Mouse (Mus musculus) midbrain, embryonic 15.5 days (tissue): ENCODE results near the gene Rnf169. TPM values are rescaled to one million over a fixed set of nuclear protein-coding genes. Genes with fewer than 3 reads are reported as not detected.

Experiments used
- ATAC-seq: fragments of 200-750 bp; cut with Nextera tagmentation; replicated peaks from 2 replicates; pipeline ENCODE4 v1.8.0; 2017; ENCODE audit warnings: moderate TSS enrichment
- H3K27ac ChIP-seq: fragments of 300-500 bp; sonication (generic); 2 replicates; pipeline ENCODE4 v1.5.1; 2015; ENCODE audit warnings: mild to moderate bottlenecking, inconsistent platforms
- H3K27me3 ChIP-seq: fragments of 300-500 bp; sonication (generic); replicated peaks from 2 replicates; pipeline ENCODE4 v1.6.1; 2015; ENCODE audit warnings: inconsistent platforms
- H3K36me3 ChIP-seq: fragments of 300-500 bp; sonication (generic); replicated peaks from 2 replicates; pipeline ENCODE4 v1.6.1; 2015; ENCODE audit warnings: inconsistent platforms
- H3K4me1 ChIP-seq: fragments of 300-500 bp; sonication (generic); 2 replicates; pipeline ENCODE4 v1.6.1; 2015; ENCODE audit warnings: inconsistent platforms
- H3K4me2 ChIP-seq: fragments of 300-500 bp; sonication (generic); 2 replicates; pipeline ENCODE4 v1.6.1; 2015; ENCODE audit warnings: inconsistent platforms, mild to moderate bottlenecking, moderate library complexity
- H3K4me3 ChIP-seq: fragments of 300-500 bp; sonication (generic); 2 replicates; pipeline ENCODE4 v1.5.1; 2015; ENCODE audit warnings: mild to moderate bottlenecking, inconsistent platforms
- H3K9ac ChIP-seq: fragments of 300-500 bp; sonication (generic); 2 replicates; pipeline ENCODE4 v1.6.1; 2015; ENCODE audit warnings: mild to moderate bottlenecking, inconsistent platforms
- H3K9me3 ChIP-seq: fragments of 300-500 bp; sonication (generic); 2 replicates; pipeline ENCODE4 v1.6.1; 2016; ENCODE audit warnings: inconsistent platforms
- WGBS: fragments of 180-500 bp; shearing (Covaris S2); methylation state at CpG from one replicate; pipeline ENCODE4 v1.1.7; 2015; ENCODE audit warnings: mixed read lengths; 5-methylcytosine and 5-hydroxymethylcytosine counted together
- polyA plus RNA-seq: library from polyadenylated mRNA; unstranded; fragments of >200 nt; fragmentation: Nextera tagmentation; extraction: Ambion mirVana; gene quantifications from 2 replicates; pipeline ENCODE4 v1.2.1, GENCODE M21; 2015

The Rnf169 gene
- 5.7 and 6.2 TPM in 2 replicates for polyA plus RNA-seq

DNA sequence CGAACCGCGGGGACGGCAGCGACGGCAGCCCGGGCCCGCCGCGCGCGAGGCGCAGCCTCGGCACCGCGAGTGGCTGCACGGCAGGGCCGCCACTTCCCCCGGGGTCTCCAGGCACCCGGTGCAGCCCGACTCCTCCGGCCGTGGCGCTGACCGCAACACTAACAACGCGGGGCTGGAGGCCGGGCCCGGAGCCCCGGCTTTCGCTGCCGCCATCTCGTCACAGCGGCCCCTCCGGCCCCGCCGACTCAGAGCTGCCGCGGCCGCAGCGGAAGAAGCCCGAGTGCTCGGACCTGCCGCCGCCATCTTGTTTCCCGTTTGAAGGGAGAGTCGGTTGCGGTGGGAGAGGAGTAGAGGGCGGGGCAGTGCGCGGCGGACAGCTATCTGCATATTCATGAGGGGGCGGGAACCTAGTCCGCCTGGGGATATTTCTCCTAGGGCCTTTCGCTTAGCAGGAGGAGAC lies at the start of gene Rnf169:
Gene Rnf169 (minus strand): TSS at position 317 of the 460 bp plus-strand sequence.
- ATAC-seq: peak; percentile 96
- peaks cover 25% of the 10 kb centered on the region for H3K4me1 ChIP-seq
- under 1% methylated on average over 47 of the region's 55 CpGs for WGBS

DNA sequence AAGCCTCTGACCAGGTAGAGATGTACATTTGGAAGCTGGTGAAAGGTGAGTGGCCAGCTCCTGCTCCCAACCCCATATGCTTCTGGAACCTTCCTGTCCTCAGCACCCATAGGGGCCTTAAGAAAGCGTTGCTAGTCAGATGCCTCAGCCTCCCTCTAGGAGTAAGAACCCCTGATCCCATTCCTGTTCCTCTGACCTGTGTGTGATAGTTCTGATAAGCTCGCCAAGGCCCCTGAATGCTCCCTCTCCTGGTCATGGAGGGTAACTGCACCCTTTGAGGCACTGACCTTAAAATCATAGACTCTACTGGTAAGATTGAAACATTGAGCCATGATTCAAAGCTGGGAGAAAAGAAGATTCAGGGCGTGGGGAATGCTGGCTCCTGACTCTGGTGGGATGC lies 49.1 kb upstream of the Rnf169 start:
- Histone ChIP-seq H3K36me3 (no peaks in the 10 kb centered on the region), H3K27me3 (no peaks in the 10 kb centered on the region), H3K4me1 (no peaks in the 10 kb centered on the region), H3K9ac (no peak overlapping the region), H3K4me3 (no peak overlapping the region), H3K9me3 (no peaks in the 10 kb centered on the region), H3K27ac (no peak overlapping the region), H3K4me2 (no peak overlapping the region)
- 37% methylated on average over 3 of the region's 3 CpGs for WGBS
- ATAC-seq: no peak

More for the DNA sequence above, at the start of gene Rnf169:
- Histone ChIP-seq H3K4me3 (peak within 1 kb of the TSS; percentile 92), H3K27me3 (no peaks in the 10 kb centered on the region), H3K36me3 (no peaks in the 10 kb centered on the region), H3K9me3 (no peaks in the 10 kb centered on the region), H3K27ac (peak within 1 kb of the TSS; percentile 96), H3K9ac (peak within 1 kb of the TSS; percentile 77), H3K4me2 (peak within 1 kb of the TSS; percentile 88)

DNA sequence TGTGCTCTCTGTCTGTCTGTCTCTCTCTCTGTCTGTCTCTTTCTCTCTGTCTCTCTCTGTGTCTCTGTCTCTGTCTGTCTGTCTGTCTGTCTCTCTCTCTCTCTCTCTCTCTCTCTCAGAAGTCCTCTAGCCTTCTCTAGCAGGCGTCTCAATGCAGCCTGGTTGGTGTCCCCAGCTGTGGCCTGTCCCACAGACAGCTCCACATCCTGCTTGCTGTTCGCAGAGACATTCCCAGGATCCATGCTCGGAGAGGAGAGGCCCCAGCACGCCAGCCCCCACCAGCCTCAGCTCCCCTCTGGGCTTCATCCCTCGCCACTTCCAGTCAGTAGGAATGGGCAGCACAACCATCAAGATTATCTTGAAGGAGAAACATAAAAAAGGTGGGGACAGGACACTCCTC lies 47.1 kb upstream of the Rnf169 start:
- H3K36me3 ChIP-seq: no peaks in the 10 kb centered on the region
- H3K4me2 ChIP-seq: no peak overlapping the region
- H3K9me3 ChIP-seq: no peaks in the 10 kb centered on the region
- no peak overlapping the region for H3K4me3 ChIP-seq
- H3K27me3 ChIP-seq: no peaks in the 10 kb centered on the region
- ATAC-seq: no peak
- no peak overlapping the region for H3K9ac ChIP-seq
- H3K4me1 ChIP-seq: no peaks in the 10 kb centered on the region
- H3K27ac ChIP-seq: no peak overlapping the region
- WGBS: 73% methylated on average over 5 of the region's 5 CpGs

DNA sequence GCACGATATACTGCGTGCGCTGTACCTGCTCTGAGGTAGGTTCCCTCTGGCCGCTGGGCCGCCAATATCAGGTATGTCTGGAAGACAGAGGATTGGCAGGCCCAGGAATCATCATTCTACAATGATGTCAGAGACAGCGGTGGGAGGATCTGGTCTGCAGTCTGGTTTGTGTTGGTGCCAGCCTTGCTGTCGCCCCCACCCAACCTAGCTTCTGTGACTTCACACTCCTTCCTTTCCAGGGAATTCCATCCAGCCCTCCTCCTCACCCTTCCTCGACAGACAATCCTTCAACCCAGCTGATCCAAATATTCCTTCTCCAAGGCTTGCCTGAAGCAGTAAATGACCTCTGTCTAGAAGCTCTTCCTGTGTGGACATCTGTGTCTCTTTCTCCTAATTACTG lies 36.8 kb upstream of the Rnf169 start:
- no peak overlapping the region for H3K4me3 ChIP-seq
- no peak overlapping the region for H3K9ac ChIP-seq
- no peak for ATAC-seq
- H3K27me3 ChIP-seq: no peaks in the 10 kb centered on the region
- WGBS: 94% methylated on average over 8 of the region's 8 CpGs
- no peaks in the 10 kb centered on the region for H3K9me3 ChIP-seq
- H3K4me1 ChIP-seq: no peaks in the 10 kb centered on the region
- no peak overlapping the region for H3K27ac ChIP-seq
- no peak overlapping the region for H3K4me2 ChIP-seq
- no peaks in the 10 kb centered on the region for H3K36me3 ChIP-seq

DNA sequence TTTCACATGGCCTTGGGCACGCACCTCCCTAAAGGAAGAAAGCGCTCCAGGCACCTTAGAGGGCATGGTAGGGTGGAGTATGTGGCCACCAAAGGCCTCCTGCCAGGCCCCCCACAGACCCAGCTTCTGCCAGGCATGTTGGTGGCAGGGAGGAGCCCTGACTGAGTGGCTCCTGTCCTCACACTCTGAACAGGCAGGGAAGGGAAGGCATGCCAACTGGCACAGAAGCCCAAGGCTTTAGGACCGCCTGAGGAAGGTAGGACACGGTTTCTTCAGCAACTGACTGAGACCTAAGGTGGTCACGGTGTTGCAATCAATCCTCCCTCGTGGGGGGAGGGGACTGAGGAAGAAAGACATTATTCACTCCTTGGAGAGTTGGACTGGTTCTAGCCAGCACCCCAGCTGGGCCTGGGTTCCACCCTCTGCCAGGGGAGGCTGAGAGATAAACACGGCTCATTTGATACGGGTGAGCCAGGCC lies 33.9 kb upstream of the Rnf169 start:
- H3K4me2 ChIP-seq: no peak overlapping the region
- no peak for ATAC-seq

DNA sequence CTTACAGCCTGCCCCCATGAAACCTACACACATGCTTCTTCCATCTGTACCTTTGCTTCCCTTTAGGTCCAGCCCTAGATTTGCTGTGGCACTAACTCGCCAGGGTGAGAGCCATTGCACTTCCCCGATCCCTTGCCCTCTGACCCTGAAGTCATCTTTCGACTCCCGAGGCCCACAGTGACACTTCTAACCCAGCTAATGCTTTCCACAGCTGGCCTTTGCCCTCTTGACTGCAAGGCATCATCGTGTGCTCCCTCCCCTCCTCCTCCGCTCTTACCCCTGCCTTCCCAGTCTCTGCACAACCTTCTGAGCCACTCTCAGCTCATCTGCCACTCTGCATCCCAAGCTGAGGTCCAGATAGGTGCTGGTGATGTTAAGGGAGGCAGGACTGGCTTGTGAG lies 32.3 kb upstream of the Rnf169 start:
- Histone ChIP-seq H3K36me3 (no peaks in the 10 kb centered on the region), H3K4me2 (no peak overlapping the region), H3K4me1 (no peaks in the 10 kb centered on the region), H3K4me3 (no peak overlapping the region), H3K27ac (no peak overlapping the region), H3K9me3 (no peaks in the 10 kb centered on the region), H3K27me3 (peaks cover 22% of the 10 kb centered on the region), H3K9ac (no peak overlapping the region)
- ATAC-seq: no peak
- 61% methylated on average over 6 of the region's 6 CpGs for WGBS

More for the DNA sequence above, 33.9 kb upstream of the Rnf169 start:
- no peaks in the 10 kb centered on the region for H3K36me3 ChIP-seq
- H3K9ac ChIP-seq: no peak overlapping the region
- H3K27ac ChIP-seq: no peak overlapping the region
- no peaks in the 10 kb centered on the region for H3K4me1 ChIP-seq
- no peak overlapping the region for H3K4me3 ChIP-seq
- H3K9me3 ChIP-seq: no peaks in the 10 kb centered on the region
- WGBS: 74% methylated on average over 8 of the region's 8 CpGs
- peaks cover 7% of the 10 kb centered on the region for H3K27me3 ChIP-seq

DNA sequence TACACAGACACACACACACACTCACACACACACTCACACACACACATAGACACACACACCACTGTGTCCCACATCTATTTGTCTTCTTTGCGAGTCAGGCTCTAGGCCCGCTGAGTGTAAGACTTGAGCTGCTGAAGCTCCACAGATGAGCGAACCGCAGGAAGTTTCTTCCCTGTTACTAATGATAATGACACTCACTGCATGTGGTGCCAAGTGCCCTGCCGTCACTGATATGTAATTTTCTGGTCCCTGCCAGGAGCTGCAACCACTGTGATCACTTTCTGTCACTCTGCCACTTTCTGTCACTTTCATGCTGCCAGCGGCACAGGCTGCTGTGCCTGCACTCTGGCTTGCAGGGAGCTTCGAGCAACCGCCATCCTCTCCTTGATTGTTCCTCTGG lies 31.8 kb upstream of the Rnf169 start:
- H3K9ac ChIP-seq: no peak overlapping the region
- H3K4me1 ChIP-seq: no peaks in the 10 kb centered on the region
- H3K9me3 ChIP-seq: no peaks in the 10 kb centered on the region
- peaks cover 26% of the 10 kb centered on the region for H3K27me3 ChIP-seq
- no peak for ATAC-seq
- H3K4me2 ChIP-seq: no peak overlapping the region
- WGBS: 60% methylated on average over 8 of the region's 8 CpGs
- H3K36me3 ChIP-seq: no peaks in the 10 kb centered on the region
- no peak overlapping the region for H3K27ac ChIP-seq
- H3K4me3 ChIP-seq: no peak overlapping the region

DNA sequence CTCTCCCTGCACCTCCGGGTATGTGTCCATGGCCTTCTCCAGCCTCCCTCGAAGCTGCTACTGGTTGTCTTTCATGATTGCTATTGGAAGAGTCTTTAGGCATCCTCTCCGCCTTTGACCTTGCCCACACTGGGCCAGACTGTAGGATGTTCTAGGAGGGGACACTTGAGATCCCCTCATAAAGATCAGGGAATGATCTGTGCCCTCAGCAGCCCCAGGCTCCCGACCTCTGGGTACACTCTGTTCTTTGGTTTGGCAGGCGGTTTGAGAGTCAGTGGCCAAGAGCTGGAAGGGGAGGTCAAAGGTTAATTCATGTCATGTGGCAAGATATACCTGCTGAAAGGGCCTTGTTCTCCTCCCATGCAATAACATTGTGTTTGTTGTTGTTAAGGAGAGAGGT lies 30.5 kb upstream of the Rnf169 start:
- 72% methylated on average over 5 of the region's 5 CpGs for WGBS
- no peak overlapping the region for H3K4me3 ChIP-seq
- no peaks in the 10 kb centered on the region for H3K36me3 ChIP-seq
- H3K4me1 ChIP-seq: peaks cover 7% of the 10 kb centered on the region
- H3K27ac ChIP-seq: no peak overlapping the region
- ATAC-seq: no peak
- no peaks in the 10 kb centered on the region for H3K9me3 ChIP-seq
- H3K27me3 ChIP-seq: peaks cover 37% of the 10 kb centered on the region
- no peak overlapping the region for H3K9ac ChIP-seq
- H3K4me2 ChIP-seq: no peak overlapping the region

DNA sequence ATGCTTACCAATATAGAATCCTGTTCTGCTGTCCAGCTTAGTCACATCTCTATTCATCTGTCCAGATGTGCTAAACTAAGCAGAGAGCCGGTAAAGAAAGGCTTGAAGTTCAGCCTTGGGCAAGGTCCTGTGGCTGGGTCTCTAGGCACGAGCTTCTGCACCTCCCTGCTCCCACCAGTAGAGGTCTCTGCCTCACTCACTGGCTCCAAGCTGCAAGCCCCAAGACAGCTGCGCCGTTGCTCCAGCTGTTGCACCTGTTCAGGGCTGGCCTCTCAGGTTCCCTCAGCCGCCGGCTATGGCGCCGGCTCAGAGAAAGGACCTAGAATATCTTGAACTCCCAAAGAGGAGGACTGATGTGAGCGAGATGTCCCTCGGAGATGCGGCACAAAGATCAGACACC lies 29.4 kb upstream of the Rnf169 start:
- Histone ChIP-seq H3K4me1 (peaks cover 13% of the 10 kb centered on the region), H3K9ac (no peak overlapping the region), H3K4me2 (no peak overlapping the region), H3K9me3 (no peaks in the 10 kb centered on the region), H3K27me3 (peaks cover 44% of the 10 kb centered on the region), H3K36me3 (no peaks in the 10 kb centered on the region), H3K27ac (no peak overlapping the region), H3K4me3 (no peak overlapping the region)
- ATAC-seq: no peak
- WGBS: 10% methylated on average over 11 of the region's 11 CpGs

DNA sequence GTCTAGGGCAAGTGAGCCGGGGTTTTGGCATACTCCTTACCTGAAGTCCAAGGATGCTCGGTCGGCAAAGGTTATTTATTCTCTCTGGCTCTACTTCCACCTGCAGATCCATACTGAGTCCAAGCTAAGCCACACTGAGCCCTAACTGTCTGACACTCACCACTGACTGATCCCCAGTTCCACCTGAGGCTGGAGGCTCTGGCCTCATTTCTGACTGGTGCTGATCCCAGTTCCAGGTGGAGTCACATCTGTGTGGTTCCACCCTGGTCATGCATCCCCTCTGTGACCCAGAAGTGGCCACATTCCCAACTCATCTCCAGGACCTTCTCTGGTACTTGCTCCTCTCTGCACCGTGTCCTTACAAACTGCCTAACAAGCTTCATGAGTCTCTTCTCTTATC lies 28.5 kb upstream of the Rnf169 start:
- no peaks in the 10 kb centered on the region for H3K9me3 ChIP-seq
- no peaks in the 10 kb centered on the region for H3K36me3 ChIP-seq
- no peak overlapping the region for H3K27ac ChIP-seq
- no peak overlapping the region for H3K4me3 ChIP-seq
- no peak for ATAC-seq
- no peak overlapping the region for H3K9ac ChIP-seq
- peaks cover 52% of the 10 kb centered on the region for H3K27me3 ChIP-seq
- WGBS: 90% methylated on average over 4 of the region's 4 CpGs
- H3K4me1 ChIP-seq: peaks cover 13% of the 10 kb centered on the region
- no peak overlapping the region for H3K4me2 ChIP-seq

DNA sequence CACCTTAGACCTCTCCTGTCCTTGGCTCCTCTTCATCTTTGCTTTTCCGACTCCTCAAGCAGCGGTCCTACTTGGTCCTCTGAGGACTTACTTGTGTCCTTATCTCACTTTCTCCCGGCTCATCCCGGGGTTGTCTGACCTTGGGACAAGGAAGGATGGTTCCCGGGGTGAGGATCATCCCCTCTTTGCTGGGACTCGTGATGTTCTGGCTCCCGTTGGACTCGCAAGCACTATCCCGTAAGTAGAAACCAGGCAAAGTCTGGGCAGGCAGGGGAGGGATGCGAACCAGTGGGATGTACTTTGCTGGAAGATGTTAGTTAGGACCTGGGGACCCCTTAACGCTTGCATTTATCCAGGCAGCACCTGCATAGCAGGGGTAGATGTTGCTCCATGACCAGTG lies 26.2 kb upstream of the Rnf169 start:
- Histone ChIP-seq H3K36me3 (no peaks in the 10 kb centered on the region), H3K9me3 (no peaks in the 10 kb centered on the region), H3K27ac (no peak overlapping the region), H3K9ac (no peak overlapping the region), H3K4me2 (peak overlapping the region; percentile 99), H3K27me3 (peaks cover 52% of the 10 kb centered on the region), H3K4me1 (peaks cover 13% of the 10 kb centered on the region), H3K4me3 (peak overlapping the region; percentile 51)
- WGBS: 4% methylated on average over 11 of the region's 11 CpGs
- no peak for ATAC-seq

DNA sequence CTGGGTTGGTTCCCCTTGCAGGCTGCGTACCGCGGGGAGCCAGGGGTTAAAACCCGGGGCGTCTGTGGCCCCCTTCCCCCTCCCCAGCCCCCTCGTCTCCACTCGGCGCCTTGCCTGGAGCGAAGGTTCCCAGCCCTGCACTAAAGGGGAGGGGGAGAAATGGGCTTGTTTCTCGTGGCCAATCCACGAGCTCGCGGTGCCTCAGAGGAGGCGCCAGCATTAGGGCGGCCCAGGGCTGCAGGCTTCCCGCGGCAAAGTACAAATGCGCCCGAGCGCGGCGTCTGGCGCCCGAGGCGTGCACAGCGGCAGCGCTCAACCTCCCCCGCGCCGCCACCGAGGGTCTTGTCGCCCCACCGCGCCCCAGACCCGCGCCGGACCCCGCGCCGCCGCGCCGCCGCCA lies 25.5 kb upstream of the Rnf169 start, which contains the start of gene Chrdl2:
Gene Chrdl2 (plus strand): TSS at position 383 of the 400 bp plus-strand sequence.
- Histone ChIP-seq H3K4me3 (peak within 1 kb of the TSS; percentile 51), H3K9ac (peak within 1 kb of the TSS; percentile 51), H3K27me3 (peaks cover 52% of the 10 kb centered on the region), H3K36me3 (no peaks in the 10 kb centered on the region), H3K9me3 (no peaks in the 10 kb centered on the region), H3K4me1 (peaks cover 13% of the 10 kb centered on the region), H3K4me2 (peak within 1 kb of the TSS; percentile 99), H3K27ac (no peak within 1 kb of the TSS)
- WGBS: under 1% methylated on average over 44 of the region's 44 CpGs
- ATAC-seq: peak; percentile 88

DNA sequence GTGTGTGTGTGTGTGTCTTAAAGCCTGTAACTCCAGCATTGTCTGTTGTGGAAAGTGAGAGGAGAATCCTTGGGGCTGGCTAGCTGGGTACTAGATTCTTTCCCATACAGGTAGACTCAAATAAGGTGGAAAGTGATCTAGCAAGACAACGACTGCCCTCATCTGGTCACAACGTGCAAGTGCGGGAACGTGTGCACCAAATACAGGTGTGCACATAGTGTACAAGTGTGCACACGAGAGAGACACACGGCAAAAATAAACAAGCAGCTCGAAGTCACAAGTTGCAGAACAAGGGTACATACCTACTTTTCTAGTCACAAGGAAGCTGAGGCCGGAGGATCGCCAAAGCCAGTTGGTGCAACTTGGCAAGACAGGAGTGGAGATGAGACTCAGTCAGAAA lies 23.5 kb upstream of the Rnf169 start:
- Histone ChIP-seq H3K4me2 (no peak overlapping the region), H3K4me3 (no peak overlapping the region), H3K36me3 (no peaks in the 10 kb centered on the region), H3K4me1 (peaks cover 13% of the 10 kb centered on the region), H3K27me3 (peaks cover 43% of the 10 kb centered on the region), H3K9ac (no peak overlapping the region), H3K27ac (no peak overlapping the region), H3K9me3 (no peaks in the 10 kb centered on the region)
- no peak for ATAC-seq
- 61% methylated on average over 9 of the region's 9 CpGs for WGBS
